Mouse (Mus musculus): ENCODE results near the gene Tmem174. TPM values are rescaled to one million over a fixed set of nuclear protein-coding genes. Genes with fewer than 3 reads are reported as not detected.

Tmem174 gene
- 0.25 and 0.36 TPM in 2 replicates for polyA plus RNA-seq (2012; rRNA removed)

GRCm38 (mm10) chr13:98637145-98637544 is at the start of gene Tmem174:
Tmem174 (minus strand) TSS chr13:98637410.
- 91% methylated on average over 12 of the region's 12 CpGs for WGBS
- H3K27ac ChIP-seq (ENCODE audit: insufficient read depth, low read length), result no peak within 1 kb of the TSS
- H3K27me3 ChIP-seq (ENCODE audit: control insufficient read depth, insufficient read depth, low read length), result no peaks in the 10 kb centered on the region
- H3K4me1 ChIP-seq (ENCODE audit: control insufficient read depth, insufficient read depth, low read length), result no peaks in the 10 kb centered on the region
- no peak for TF ChIP-seq CTCF (IDR thresholded peaks at IDR 0.05; ENCODE audit: borderline replicate concordance, insufficient read depth, low read depth, low read length)
- TF ChIP-seq POLR2A (IDR thresholded peaks at IDR 0.05; ENCODE audit: borderline replicate concordance, insufficient read depth, low read length), result no peak
- no peak within 1 kb of the TSS for H3K4me3 ChIP-seq (replicated peaks; ENCODE audit: insufficient read depth, low read depth, low read length)
- DNase-seq, result no peak

GRCm38 (mm10) chr13:98684144-98684900 is 47.1 kb upstream of the Tmem174 start:
- DNase-seq, result no peak
- WGBS, result 86% methylated on average over 9 of the region's 9 CpGs
- Histone ChIP-seq H3K27me3 (ENCODE audit: control insufficient read depth, insufficient read depth, low read length) (no peaks in the 10 kb centered on the region), H3K4me3 (replicated peaks; ENCODE audit: insufficient read depth, low read depth, low read length) (no peak overlapping the region), H3K27ac (ENCODE audit: insufficient read depth, low read length) (no peak overlapping the region), H3K4me1 (ENCODE audit: control insufficient read depth, insufficient read depth, low read length) (no peaks in the 10 kb centered on the region)
- TF ChIP-seq CTCF (IDR thresholded peaks at IDR 0.05; ENCODE audit: borderline replicate concordance, insufficient read depth, low read depth, low read length) (no peak), POLR2A (IDR thresholded peaks at IDR 0.05; ENCODE audit: borderline replicate concordance, insufficient read depth, low read length) (no peak)

- 81% methylated on average over 2 of the region's 2 CpGs for WGBS
- H3K4me1 ChIP-seq (ENCODE audit: control insufficient read depth, insufficient read depth, low read length), result no peaks in the 10 kb centered on the region
- TF ChIP-seq POLR2A (IDR thresholded peaks at IDR 0.05; ENCODE audit: borderline replicate concordance, insufficient read depth, low read length) (no peak), CTCF (IDR thresholded peaks at IDR 0.05; ENCODE audit: borderline replicate concordance, insufficient read depth, low read depth, low read length) (no peak)
- H3K4me3 ChIP-seq (replicated peaks; ENCODE audit: insufficient read depth, low read depth, low read length), result no peak overlapping the region
- no peak for DNase-seq
- H3K27ac ChIP-seq (ENCODE audit: insufficient read depth, low read length), result no peak overlapping the region
- no peaks in the 10 kb centered on the region for H3K27me3 ChIP-seq (ENCODE audit: control insufficient read depth, insufficient read depth, low read length)
Measured at GRCm38 (mm10) chr13:98683412-98683811, 46.2 kb upstream of the Tmem174 start.

GRCm38 (mm10) chr13:98680470-98681060 is 43.4 kb upstream of the Tmem174 start:
- Histone ChIP-seq H3K4me3 (replicated peaks; ENCODE audit: insufficient read depth, low read depth, low read length) (no peak overlapping the region), H3K4me1 (ENCODE audit: control insufficient read depth, insufficient read depth, low read length) (no peaks in the 10 kb centered on the region), H3K27ac (ENCODE audit: insufficient read depth, low read length) (no peak overlapping the region), H3K27me3 (ENCODE audit: control insufficient read depth, insufficient read depth, low read length) (no peaks in the 10 kb centered on the region)
- DNase-seq, result no peak
- TF ChIP-seq CTCF (IDR thresholded peaks at IDR 0.05; ENCODE audit: borderline replicate concordance, insufficient read depth, low read depth, low read length), result no peak
- TF ChIP-seq POLR2A (IDR thresholded peaks at IDR 0.05; ENCODE audit: borderline replicate concordance, insufficient read depth, low read length), result no peak
- 93% methylated on average over 5 of the region's 5 CpGs for WGBS

GRCm38 (mm10) chr13:98679631-98680041 is 42.4 kb upstream of the Tmem174 start:
- 46% methylated on average over 4 of the region's 4 CpGs for WGBS
- DNase-seq, result no peak
- TF ChIP-seq CTCF (IDR thresholded peaks at IDR 0.05; ENCODE audit: borderline replicate concordance, insufficient read depth, low read depth, low read length) (no peak), POLR2A (IDR thresholded peaks at IDR 0.05; ENCODE audit: borderline replicate concordance, insufficient read depth, low read length) (no peak)
- H3K27me3 ChIP-seq (ENCODE audit: control insufficient read depth, insufficient read depth, low read length), result no peaks in the 10 kb centered on the region
- no peak overlapping the region for H3K27ac ChIP-seq (ENCODE audit: insufficient read depth, low read length)
- H3K4me3 ChIP-seq (replicated peaks; ENCODE audit: insufficient read depth, low read depth, low read length), result no peak overlapping the region
- no peaks in the 10 kb centered on the region for H3K4me1 ChIP-seq (ENCODE audit: control insufficient read depth, insufficient read depth, low read length)

GRCm38 (mm10) chr13:98679230-98679629 is 42.0 kb upstream of the Tmem174 start:
- H3K27ac ChIP-seq (ENCODE audit: insufficient read depth, low read length), result no peak overlapping the region
- WGBS, result 93% methylated on average over 1 of the region's 1 CpGs

GRCm38 (mm10) chr13:98673922-98674321 is 36.7 kb upstream of the Tmem174 start:
- TF ChIP-seq POLR2A (IDR thresholded peaks at IDR 0.05; ENCODE audit: borderline replicate concordance, insufficient read depth, low read length) (no peak), CTCF (IDR thresholded peaks at IDR 0.05; ENCODE audit: borderline replicate concordance, insufficient read depth, low read depth, low read length) (no peak)
- whole genome bisulfite sequencing, result 66% methylated on average over 4 of the region's 4 CpGs
- DNase-seq, result no peak
- H3K4me1 ChIP-seq (ENCODE audit: control insufficient read depth, insufficient read depth, low read length), result no peaks in the 10 kb centered on the region
- H3K27me3 ChIP-seq (ENCODE audit: control insufficient read depth, insufficient read depth, low read length), result no peaks in the 10 kb centered on the region
- no peak overlapping the region for H3K27ac ChIP-seq (ENCODE audit: insufficient read depth, low read length)
- H3K4me3 ChIP-seq (replicated peaks; ENCODE audit: insufficient read depth, low read depth, low read length), result no peak overlapping the region

More at GRCm38 (mm10) chr13:98679230-98679629, 42.0 kb upstream of the Tmem174 start:
- TF ChIP-seq POLR2A (IDR thresholded peaks at IDR 0.05; ENCODE audit: borderline replicate concordance, insufficient read depth, low read length) (no peak), CTCF (IDR thresholded peaks at IDR 0.05; ENCODE audit: borderline replicate concordance, insufficient read depth, low read depth, low read length) (no peak)
- no peaks in the 10 kb centered on the region for H3K27me3 ChIP-seq (ENCODE audit: control insufficient read depth, insufficient read depth, low read length)
- no peak for DNase-seq
- no peak overlapping the region for H3K4me3 ChIP-seq (replicated peaks; ENCODE audit: insufficient read depth, low read depth, low read length)
- H3K4me1 ChIP-seq (ENCODE audit: control insufficient read depth, insufficient read depth, low read length), result no peaks in the 10 kb centered on the region

GRCm38 (mm10) chr13:98669296-98669695 is 32.1 kb upstream of the Tmem174 start:
- TF ChIP-seq CTCF (IDR thresholded peaks at IDR 0.05; ENCODE audit: borderline replicate concordance, insufficient read depth, low read depth, low read length) (no peak), POLR2A (IDR thresholded peaks at IDR 0.05; ENCODE audit: borderline replicate concordance, insufficient read depth, low read length) (no peak)
- no peak overlapping the region for H3K27ac ChIP-seq (ENCODE audit: insufficient read depth, low read length)
- WGBS, result 84% methylated on average over 3 of the region's 3 CpGs
- H3K27me3 ChIP-seq (ENCODE audit: control insufficient read depth, insufficient read depth, low read length), result no peaks in the 10 kb centered on the region; the same call in 1 of the 2 replicates
- no peaks in the 10 kb centered on the region for H3K4me1 ChIP-seq (ENCODE audit: control insufficient read depth, insufficient read depth, low read length)
- no peak overlapping the region for H3K4me3 ChIP-seq (replicated peaks; ENCODE audit: insufficient read depth, low read depth, low read length)
- DNase-seq, result no peak
